ENCODE assay signal across 23 mouse cellular contexts in genomic region chr15:8676959-8677358, GRCm38 (mm10). TPM values are rescaled to one million over a fixed set of nuclear protein-coding genes. Genes with fewer than 3 reads are reported as not detected.
DNase-seq lines count a peak whose midpoint lies in the region; ATAC-seq and TF ChIP-seq lines count a peak whose summit lies in the region.
"Had no signal": no experiment of that assay in that cellular context is flagged by ENCODE, and none has a peak within 500 bp of the region (broad histone marks: within the 10 kb centered on the region; RNA-seq: fewer than 3 reads in every experiment).

No protein-coding gene starts in this region.

- no peak overlapping the region for H3ac ChIP-seq in myocyte (ENCODE audit: control insufficient read depth, insufficient read length)

- H3K27ac ChIP-seq in heart, embryonic 12.5 days (ENCODE audit: poor library complexity, severe bottlenecking), result peak overlapping the region; percentile 70
- 0 out of 2 replicates have a peak overlapping the region, but pooled peaks have one; percentile 7 for H3K27ac ChIP-seq in heart, embryonic 16.5 days (ENCODE audit: low read length)
- 0 out of 2 replicates have a peak overlapping the region, but pooled peaks have one; percentile 9 for H3K27ac ChIP-seq in lung, postnatal 0 days (ENCODE audit: low read length)
- H3K27ac ChIP-seq: forebrain, embryonic 10.5 days; gastrocnemius, adult 2 months; hindbrain, embryonic 14.5 days; intestine, embryonic 15.5 days had no signal

- peaks cover 28% of the 10 kb centered on the region for H3K4me1 ChIP-seq in heart, embryonic 12.5 days (replicated peaks)
- peaks cover 12% of the 10 kb centered on the region for H3K4me1 ChIP-seq in heart, embryonic 16.5 days (ENCODE audit: control insufficient read depth, insufficient read depth, low read length)
- no peaks in the 10 kb centered on the region for H3K4me1 ChIP-seq in lung, postnatal 0 days (ENCODE audit: insufficient read depth, low read depth, low read length)
- H3K4me1 ChIP-seq: intestine, embryonic 15.5 days had no signal

- H3K36me3 ChIP-seq in heart, embryonic 12.5 days, result no peaks in the 10 kb centered on the region
- no peaks in the 10 kb centered on the region for H3K36me3 ChIP-seq in heart, embryonic 16.5 days (ENCODE audit: control insufficient read depth, insufficient read depth)
- H3K36me3 ChIP-seq in lung, postnatal 0 days (ENCODE audit: insufficient read depth, low read length), result no peaks in the 10 kb centered on the region
- no peaks in the 10 kb centered on the region for H3K36me3 ChIP-seq in myocyte (ENCODE audit: control insufficient read depth, insufficient read depth)
- H3K36me3 ChIP-seq: intestine, embryonic 15.5 days had no signal

- no peaks in the 10 kb centered on the region for H3K79me2 ChIP-seq in myocyte (ENCODE audit: control insufficient read depth, insufficient read depth)

- no peaks in the 10 kb centered on the region for H3K9me3 ChIP-seq in heart, embryonic 12.5 days (replicated peaks)
- H3K9me3 ChIP-seq in heart, embryonic 16.5 days (replicated peaks; ENCODE audit: control insufficient read depth, low read length), result no peaks in the 10 kb centered on the region
- H3K9me3 ChIP-seq in lung, postnatal 0 days (ENCODE audit: low read length), result no peaks in the 10 kb centered on the region
- H3K9me3 ChIP-seq: forebrain, embryonic 10.5 days; intestine, embryonic 15.5 days had no signal

- WGBS in heart, embryonic 12.5 days, result 76% methylated on average over 2 of the region's 2 CpGs
- WGBS in heart, embryonic 16.5 days, result 87% methylated on average over 2 of the region's 2 CpGs
- WGBS in lung, postnatal 0 days, result 84% methylated on average over 2 of the region's 2 CpGs

- no peaks in the 10 kb centered on the region for H3K27me3 ChIP-seq in heart, embryonic 12.5 days (replicated peaks)
- H3K27me3 ChIP-seq in heart, embryonic 16.5 days (ENCODE audit: control insufficient read depth, insufficient read depth, low read length), result no peaks in the 10 kb centered on the region
- no peaks in the 10 kb centered on the region for H3K27me3 ChIP-seq in lung, postnatal 0 days (replicated peaks; ENCODE audit: insufficient read depth, low read length)
- H3K27me3 ChIP-seq in myocyte (ENCODE audit: control insufficient read depth, insufficient read depth, insufficient read length), result no peaks in the 10 kb centered on the region
- H3K27me3 ChIP-seq: intestine, embryonic 15.5 days had no signal

- TF ChIP-seq POLR2A in myocyte (IDR thresholded peaks at IDR 0.05; ENCODE audit: insufficient read length, low read depth), result no peak

- H3K4me2 ChIP-seq in heart, embryonic 12.5 days, result no peak overlapping the region
- H3K4me2 ChIP-seq in heart, embryonic 16.5 days (ENCODE audit: low read depth, low read length), result no peak overlapping the region
- H3K4me2 ChIP-seq in lung, postnatal 0 days (replicated peaks; ENCODE audit: low read depth, low read length), result no peak overlapping the region
- H3K4me2 ChIP-seq in myocyte (ENCODE audit: low read depth), result peak overlapping the region; percentile 56
- H3K4me2 ChIP-seq: hindbrain, embryonic 14.5 days; intestine, embryonic 15.5 days had no signal

- no peak overlapping the region for H3K4me3 ChIP-seq in heart, embryonic 12.5 days
- no peak overlapping the region for H3K4me3 ChIP-seq in heart, embryonic 16.5 days (ENCODE audit: low read length)
- H3K4me3 ChIP-seq in lung, postnatal 0 days (ENCODE audit: low read depth, low read length), result no peak overlapping the region
- no peak overlapping the region for H3K4me3 ChIP-seq in myocyte
- H3K4me3 ChIP-seq: erythroblast, embryonic 14.5 days; forebrain, embryonic 10.5 days; gastrocnemius, adult 2 months; intestine, embryonic 15.5 days had no signal

- no peak for TF ChIP-seq CTCF in lung, postnatal 0 days (IDR thresholded peaks at IDR 0.05)

- DNase-seq in heart, postnatal 25 days (ENCODE audit: low spot score), result no peak
- DNase-seq in heart, adult 8-10 months (ENCODE audit: low spot score), result no peak
- no peak for DNase-seq in lung, postnatal 0 days (ENCODE audit: low spot score)
- DNase-seq in lung, adult 18-20 months, result no peak
- DNase-seq in gastrocnemius, postnatal 14 days, result no peak
- DNase-seq: adrenal gland, postnatal 14 days; B cell, adult 2 months; cerebellum, adult 11-12 months; cerebellum, adult 9-10 months; cerebellum, postnatal 25 days; gastrocnemius, adult 2 months; gastrocnemius, postnatal 36 days; kidney, adult 18-20 months had no signal

- no peak for TF ChIP-seq EP300 in lung, postnatal 0 days (IDR thresholded peaks at IDR 0.05)

- intact Hi-C loops in heart, postnatal 25 days (cut with DNase I), result no loop called here
- intact Hi-C loops in gastrocnemius, postnatal 14 days (cut with DNase I; ENCODE audit: low total_unique reads), result no loop called here

- ATAC-seq in heart, embryonic 12.5 days (ENCODE audit: insufficient number of reproducible peaks, low FRiP score), result no peak
- no peak for ATAC-seq in heart, embryonic 16.5 days (replicated peaks; ENCODE audit: extremely low read depth, insufficient read depth, low FRiP score)
- ATAC-seq in lung, postnatal 0 days, result no peak
- ATAC-seq: CD4-positive, CD25-positive, alpha-beta regulatory T cell, adult 4 months; forebrain, embryonic 14.5 days; intestine, embryonic 15.5 days had no signal

- no peak overlapping the region for H3K9ac ChIP-seq in heart, embryonic 12.5 days
- H3K9ac ChIP-seq in heart, embryonic 16.5 days (ENCODE audit: low read length), result no peak overlapping the region
- H3K9ac ChIP-seq in lung, postnatal 0 days (replicated peaks; ENCODE audit: low read depth), result no peak overlapping the region
- H3K9ac ChIP-seq: hindbrain, embryonic 14.5 days; intestine, embryonic 15.5 days had no signal

TF ChIP-seq in myocyte, 11 proteins besides CTCF, POLR2A, EP300 and RAD21:
- no peak for TF ChIP-seq TCF12 (IDR thresholded peaks at IDR 0.05; ENCODE audit: insufficient read depth, poor library complexity, severe bottlenecking)
- no peak for TF ChIP-seq MAX (IDR thresholded peaks at IDR 0.05; ENCODE audit: low read depth)
- TF ChIP-seq E2F4 (IDR thresholded peaks at IDR 0.05; ENCODE audit: insufficient read depth), result no peak
- no peak for TF ChIP-seq USF1 (IDR thresholded peaks at IDR 0.05; ENCODE audit: low read depth)
- TF ChIP-seq POLR2AphosphoS2 (IDR thresholded peaks at IDR 0.05; ENCODE audit: insufficient read length, low read depth), result no peak
- no peak for TF ChIP-seq MYOD1 (IDR thresholded peaks at IDR 0.05; ENCODE audit: control insufficient read depth in 1 of 3, insufficient read length in 2 of 3, low read depth in 2 of 3)
- no peak for TF ChIP-seq REST (IDR thresholded peaks at IDR 0.05; ENCODE audit: insufficient read depth, insufficient read length)
- no peak for TF ChIP-seq MYOG (IDR thresholded peaks at IDR 0.05; ENCODE audit: control insufficient read depth in 1 of 3, insufficient read depth in 1 of 3, insufficient read length in 2 of 3, low read depth in 2 of 3)
- no peak for TF ChIP-seq SRF (IDR thresholded peaks at IDR 0.05; ENCODE audit: control insufficient read depth, insufficient read length, low read depth)

RNA-seq across cellular contexts. Expression of gene Slc1a3, which starts 33.6 kb away (rescaled TPM):
- 19.7 and 19.9 TPM in 2 replicates for polyA plus RNA-seq in heart, embryonic 12.5 days (2016; fragmentation: Nextera tagmentation; extraction: Ambion mirVana)
- total RNA-seq in heart, postnatal 25 days (2021), result 1 to 10 TPM; 1.6 to 1.7 TPM
- polyA plus RNA-seq in heart, embryonic 16.5 days (2015; fragmentation: Nextera tagmentation; extraction: Ambion mirVana), result 11.5 and 15.2 TPM in 2 replicates
- 1 to 10 TPM; 1.4 to 1.8 (median 1.7) TPM for total RNA-seq in heart, adult 8-10 months (2022)
- polyA plus RNA-seq in lung, postnatal 0 days (2015; fragmentation: Nextera tagmentation; extraction: Ambion mirVana), result 17.2 and 18.5 TPM in 2 replicates
- polyA plus RNA-seq in myocyte (2012; fragmentation: generic; extraction: Trizol), result 0.47 TPM
- total RNA-seq in gastrocnemius, postnatal 14 days (2021), result 1 to 10 TPM; 1.6 to 2.6 TPM
- total RNA-seq: MEL had no signal
- polyA plus RNA-seq: erythroblast, embryonic 14.5 days had no signal

Comparison
In these comparisons a context has a peak if more than half of its experiments do, and no peak if none do; other contexts are left out.
1. H3K27ac ChIP-seq: peak in every context shown above with its lines; median percentile 70 in heart, embryonic 12.5 days; 9 in lung, postnatal 0 days; 7 in heart, embryonic 16.5 days.